Mouse (Mus musculus): ENCODE data around the gene 2310011J03Rik.

Gene 2310011J03Rik

DNA sequence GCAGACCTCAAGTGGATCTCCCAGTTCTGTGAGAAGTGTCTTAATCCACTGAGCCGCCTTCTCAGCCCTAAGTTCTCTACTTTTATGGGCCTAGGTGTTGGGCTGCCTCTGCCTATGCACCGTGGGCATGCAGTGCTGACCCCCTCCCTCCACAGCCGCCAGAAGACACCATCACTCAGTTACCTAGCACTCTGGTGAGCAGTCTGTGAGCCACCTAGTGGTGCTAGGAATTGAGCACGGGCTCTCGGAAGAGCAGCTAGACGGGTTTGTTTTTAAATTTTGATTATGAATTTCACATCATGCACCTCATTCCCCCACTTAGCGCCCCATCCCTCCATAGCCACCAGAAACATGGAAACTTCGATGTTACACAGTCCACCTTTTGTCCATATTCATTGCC, 31.7 kb downstream of the 2310011J03Rik start:
- no peak for DNase-seq

DNA sequence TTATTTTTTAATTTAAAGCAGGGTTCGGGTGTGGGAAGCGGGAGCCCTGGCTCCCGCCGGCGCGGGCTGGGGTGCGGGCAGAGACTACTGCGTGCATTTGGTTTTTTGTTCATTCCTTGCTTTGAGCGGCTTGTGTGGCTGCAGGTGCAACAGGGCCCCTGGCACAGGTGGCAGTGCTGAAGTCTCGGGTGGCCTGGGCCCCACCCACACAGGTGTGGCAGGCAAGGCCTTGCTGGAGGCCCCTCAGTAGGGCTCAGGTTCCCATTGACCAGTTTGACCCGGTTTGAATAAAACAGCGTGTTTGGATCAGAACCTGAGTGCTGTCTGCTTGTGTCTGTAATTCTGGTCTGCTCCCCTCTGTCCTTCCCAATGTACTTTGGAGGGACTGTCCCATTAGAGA, 32.2 kb downstream of the 2310011J03Rik start:
- DNase-seq: no peak

DNA sequence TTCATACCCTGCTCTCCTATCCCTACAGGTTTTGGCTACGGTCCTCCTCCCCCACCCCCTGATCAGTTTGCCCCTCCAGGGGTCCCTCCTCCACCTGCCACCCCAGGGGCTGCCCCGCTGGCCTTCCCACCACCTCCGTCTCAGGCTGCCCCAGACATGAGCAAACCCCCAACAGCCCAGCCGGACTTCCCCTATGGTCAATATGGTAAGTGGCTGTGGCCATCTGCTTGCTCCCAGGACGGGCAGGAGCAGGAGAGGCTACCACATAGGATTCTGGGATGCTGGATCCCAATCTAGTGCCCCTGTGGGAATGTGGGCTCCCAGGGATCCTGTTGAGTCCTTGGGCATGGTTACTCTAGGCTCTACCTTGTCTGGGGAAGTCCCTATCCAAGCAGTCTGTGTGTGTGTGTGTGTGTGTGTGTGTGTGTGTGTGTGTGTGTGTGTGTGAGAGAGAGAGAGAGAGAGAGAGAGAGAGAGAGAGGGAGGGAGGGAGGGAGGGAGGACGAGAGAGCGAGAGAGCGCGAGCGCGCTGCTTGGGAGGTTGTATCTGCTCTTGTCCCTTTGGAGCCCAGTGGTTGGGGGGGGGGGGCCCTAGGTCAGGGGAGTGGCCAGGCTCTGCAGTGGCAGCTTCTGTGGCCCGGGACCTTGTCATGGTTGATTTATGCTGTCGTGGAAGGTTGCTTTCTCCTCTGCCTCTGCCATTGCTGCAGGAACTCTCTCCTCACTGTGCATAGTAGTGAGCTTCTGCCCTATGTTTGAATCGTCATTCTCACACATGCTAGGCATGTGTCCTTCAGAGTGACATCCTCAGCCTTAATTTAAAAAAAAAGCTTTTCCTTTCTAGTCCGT, 34.9 kb downstream of the 2310011J03Rik start:
- DNase-seq: no peak

DNA sequence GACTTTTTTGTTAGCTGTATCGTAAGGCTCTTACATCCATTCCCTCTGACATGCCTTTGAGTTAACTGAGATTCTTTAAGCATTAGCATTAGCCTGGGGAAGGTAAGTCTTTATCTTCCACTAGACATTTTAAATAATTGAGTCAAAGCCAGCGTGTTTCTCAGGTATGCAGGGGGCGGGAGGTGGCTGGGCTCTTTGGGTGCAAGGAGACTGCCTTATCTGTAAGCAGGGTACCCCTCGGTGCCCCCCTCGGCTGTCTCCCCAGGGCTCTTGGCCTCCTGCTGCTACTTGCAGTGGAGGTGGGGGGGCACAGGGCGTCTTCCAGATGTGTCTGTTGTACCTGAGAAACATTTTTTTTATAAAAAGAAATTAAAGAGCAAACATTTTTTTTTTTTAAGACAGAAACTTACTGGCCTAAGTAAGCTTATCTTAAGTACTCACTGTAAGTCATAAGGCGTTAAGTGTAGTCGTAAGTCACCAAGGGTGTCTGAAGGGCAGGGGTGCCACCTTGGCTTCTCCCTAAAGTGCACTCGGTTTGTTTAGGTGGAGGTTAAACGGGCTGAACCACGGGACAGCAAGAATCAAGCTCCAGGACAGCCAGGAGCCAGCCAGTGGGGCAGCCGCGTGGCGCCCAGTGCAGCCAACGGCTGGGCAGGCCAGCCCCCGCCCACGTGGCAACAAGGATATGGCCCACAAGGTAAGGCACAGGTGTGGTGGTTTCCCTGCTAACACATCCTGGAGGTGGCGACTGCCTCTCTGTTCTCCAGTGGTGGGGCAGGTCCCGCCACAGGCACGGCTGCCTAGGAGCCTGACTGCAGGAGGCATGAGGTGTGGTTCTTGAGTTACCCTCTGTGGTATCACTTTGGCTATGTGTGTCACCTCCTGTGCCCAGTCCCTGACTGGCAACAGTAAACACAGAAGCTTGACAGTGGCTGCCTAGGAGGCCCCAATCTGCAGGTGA, 37.6 kb downstream of the 2310011J03Rik start:
- DNase-seq: peak; percentile 70

DNA sequence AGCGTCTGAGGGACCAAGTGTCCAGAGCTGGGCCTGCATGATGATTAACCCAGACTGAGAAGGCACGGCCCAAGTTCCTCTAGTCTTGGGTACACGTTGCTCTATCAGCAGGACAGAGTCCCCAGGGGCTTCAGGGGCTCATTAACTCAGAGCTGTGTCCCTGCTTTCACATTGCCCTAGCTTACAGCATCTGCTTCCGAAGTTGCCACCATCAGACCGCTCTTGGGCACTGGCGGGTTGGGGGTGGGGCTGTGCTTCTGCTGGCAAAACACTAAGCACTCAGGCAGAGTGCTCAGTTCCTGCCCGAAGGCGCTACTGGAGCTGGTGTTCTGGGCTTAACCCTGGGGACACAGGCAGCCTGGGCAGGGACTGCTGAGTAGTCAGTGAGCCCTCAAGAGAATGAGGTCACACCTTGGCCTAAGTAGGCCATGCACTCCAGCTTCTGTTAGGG, 38.4 kb downstream of the 2310011J03Rik start:
- DNase-seq: peak; percentile 86

DNA sequence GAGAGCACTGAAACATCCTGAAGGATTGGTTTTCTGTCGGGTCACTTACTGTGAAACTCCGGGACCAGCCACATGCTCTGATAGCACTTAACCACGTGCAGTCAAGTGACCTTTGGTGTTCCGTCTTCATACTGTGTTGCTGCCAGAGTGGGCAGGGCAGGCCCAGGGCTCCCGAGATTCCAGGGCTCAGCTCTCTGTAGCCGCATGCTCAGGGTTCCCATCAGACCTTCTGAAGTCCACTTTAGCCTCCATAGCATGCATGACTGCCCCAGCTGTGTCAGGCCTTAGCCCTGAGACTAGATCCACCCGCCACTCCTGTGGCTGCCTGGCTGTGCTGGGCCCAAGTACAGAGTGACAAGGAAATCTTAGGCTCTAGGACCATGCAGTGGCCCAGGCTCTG, 39.0 kb downstream of the 2310011J03Rik start:
- peak; percentile 81 for DNase-seq

DNA sequence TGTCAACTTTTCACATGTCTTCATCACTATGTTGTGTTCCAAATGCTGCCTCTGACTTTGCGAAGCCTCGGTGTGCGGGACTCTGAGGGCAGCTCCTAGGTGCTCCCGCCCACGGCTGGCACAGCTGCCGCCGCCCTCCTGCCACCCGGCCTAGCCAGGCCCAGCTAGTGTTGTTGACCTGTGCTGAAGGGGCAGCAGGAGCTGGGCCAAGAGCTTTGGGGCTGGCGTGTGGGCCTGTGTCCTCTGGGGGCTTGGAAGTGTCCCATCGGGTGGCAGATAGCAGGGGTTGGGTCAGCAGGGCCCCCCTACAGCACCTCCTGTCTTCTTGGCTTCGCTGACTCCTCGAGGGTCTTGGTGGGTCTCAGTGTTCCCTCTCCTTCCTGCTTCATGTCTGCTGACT, 41.1 kb downstream of the 2310011J03Rik start:
- no peak for DNase-seq

DNA sequence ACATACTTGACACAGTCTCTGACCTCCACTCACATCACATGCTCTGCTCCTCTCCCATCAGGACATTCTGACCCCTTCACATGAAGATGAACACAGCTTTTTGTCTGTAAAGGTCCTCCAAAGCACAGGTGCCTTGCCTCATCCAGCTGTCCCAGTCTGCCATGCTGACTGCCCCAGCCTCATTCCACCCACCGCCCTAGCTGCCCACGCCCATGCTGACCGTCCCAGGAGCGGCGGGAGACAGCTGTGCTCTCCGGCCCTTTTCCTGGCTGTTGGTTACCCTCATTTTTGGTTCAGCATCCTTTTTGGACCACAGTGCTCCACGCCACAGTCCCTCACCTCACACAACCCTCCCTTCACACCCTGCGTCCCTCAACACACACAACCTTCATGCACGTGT, 41.9 kb downstream of the 2310011J03Rik start:
- no peak for DNase-seq

DNA sequence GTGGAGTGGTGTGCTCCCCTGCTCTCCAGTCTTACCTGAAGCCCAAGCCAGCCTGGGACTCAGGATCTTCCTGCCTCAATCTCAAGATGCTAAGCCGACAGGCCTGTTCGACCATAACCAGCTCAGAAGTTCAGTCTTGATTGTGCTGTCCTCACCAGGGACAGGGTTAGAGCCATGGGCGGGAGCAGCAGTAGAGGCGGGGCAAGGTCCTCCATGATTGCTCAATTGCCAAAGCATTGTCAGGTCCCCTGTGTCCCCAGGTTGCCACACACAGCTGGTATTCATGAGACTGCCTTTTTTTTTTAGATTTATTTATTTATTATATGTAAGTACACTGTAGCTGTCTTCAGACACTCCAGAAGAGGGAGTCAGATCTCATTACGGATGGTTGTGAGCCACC, 44.1 kb downstream of the 2310011J03Rik start:
- peak; percentile 46 for DNase-seq

DNA sequence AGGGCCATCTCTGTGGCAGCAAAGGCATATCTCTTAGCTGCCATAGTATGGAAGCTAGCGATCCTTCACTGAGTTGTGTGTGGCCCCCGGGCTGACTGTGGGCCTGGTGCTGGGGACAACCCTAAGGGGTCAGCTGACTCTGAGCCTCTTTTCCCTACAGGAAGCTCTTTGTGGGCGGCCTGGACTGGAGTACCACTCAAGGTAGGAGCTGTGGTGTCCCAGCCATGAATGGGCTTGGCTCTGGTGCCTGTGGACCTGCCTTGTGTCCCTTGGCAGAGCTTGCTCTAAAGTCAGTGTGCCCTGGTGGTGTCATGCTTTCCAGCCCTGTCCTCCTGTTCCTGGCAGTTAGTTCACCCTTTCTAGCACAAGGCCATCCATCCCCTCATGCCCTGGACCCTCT, 46.5 kb downstream of the 2310011J03Rik start:
- DNase-seq: peak; percentile 73

DNA sequence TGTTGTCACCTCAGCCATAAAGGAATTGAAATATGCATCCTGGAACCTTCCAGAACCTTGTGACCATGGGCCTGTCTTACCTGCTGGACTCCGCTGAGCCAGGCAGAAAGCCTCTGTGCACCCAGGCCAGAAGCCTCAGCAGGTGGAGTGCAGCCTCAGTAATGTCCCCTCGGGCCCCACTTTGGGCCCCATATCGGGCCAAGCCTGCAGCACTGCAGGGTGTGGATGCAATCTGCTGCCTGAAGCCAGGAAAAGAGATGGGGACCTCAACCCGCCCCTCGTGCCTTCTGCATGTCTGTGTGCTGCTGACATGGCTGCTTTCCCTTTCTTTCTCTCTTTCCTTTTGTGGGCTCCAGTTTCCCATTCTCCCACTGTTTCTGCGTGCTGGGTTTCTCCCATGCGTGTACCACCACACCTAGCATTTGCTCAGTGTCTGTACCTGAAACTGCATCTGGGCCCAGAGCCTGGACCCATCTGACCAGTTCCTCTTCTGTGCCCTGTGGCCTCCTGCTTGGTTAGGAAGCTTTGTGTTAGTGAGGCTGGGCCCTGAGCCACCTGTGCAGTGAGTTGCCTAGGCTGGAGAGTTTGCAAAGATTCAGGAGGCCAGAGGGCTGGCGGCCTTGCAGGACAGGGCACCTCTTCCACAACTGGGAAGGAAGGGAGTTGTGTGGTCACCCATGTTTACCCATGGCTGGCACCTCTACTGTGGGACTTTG, 48.3 kb downstream of the 2310011J03Rik start:
- peak; percentile 34 for DNase-seq

DNA sequence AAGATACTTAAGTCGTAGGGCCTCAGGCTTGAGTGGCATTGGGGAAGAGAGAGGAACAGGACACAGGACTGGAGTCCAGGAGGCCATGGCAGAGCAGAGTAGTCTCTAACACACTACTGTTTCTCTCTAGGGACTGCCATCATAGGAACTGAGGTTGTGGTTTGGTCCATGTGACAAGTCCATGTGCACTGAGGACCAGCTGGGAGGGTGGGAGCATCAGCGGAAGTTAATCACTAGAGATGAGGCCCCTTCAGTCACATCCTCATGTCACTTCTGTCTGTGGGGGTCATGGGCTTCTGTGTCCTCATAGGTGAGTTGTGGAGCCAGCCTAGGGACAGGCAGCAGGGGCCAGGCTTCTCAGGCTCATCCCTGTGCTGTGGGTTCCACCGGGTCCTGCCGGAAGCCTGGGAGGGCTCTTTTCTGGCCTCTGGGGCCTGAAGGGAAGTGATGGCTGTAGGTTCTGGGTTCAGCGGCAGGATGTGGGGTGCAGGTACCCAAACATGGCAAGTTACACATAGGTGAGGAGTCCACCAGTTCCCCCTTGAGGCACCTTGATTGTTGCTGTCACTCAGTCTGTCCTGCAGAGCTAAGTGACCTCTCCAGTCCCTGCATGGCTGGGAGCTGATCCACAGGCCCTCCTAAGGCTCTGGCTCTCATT, 49.0 kb downstream of the 2310011J03Rik start:
- DNase-seq: no peak

DNA sequence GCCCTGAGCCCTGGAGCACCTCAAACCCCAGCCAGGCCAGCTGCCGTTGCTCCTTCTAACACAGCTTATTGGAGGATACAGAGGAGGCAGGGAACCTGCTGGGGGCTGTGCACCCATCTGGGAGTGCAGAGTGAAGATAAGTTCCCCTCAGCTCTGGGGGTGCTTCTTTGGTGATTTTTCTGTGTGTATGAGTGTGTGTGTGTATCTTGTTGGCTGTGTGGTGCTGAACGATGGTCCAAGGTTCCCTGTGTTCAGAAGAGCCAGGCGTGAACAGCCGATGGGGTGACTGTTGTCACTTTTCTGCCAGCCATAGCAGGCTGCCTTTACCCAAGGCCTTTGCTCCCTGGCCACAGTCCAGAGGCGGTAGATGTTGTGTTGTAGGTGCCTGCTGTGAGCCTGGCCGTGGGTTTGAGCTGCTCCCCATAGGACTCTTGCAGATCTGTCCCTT, 49.6 kb downstream of the 2310011J03Rik start:
- DNase-seq: no peak

DNA sequence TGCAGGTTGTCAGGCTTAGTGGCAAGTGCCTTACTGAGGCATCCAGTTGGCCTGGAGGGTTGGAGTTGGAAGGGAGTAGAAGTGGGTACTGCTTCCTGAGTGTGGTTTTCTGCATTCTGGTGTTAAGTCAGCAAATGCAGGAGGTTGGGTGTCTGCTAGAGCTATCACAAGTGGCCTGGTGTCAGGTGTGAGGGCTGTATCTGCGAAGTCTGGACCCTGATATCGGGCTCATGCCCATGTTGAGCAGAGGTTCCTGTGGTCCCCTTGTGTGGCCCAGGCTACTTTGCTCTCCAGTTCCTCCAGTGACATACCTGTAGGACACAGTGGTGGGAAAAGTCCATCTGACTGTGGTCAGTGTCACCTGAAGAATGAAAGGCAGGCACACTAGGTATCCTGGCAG, 50.2 kb downstream of the 2310011J03Rik start:
- DNase-seq: no peak

All from lung, postnatal 36 days (tissue).